10 mouse cellular contexts compared by ENCODE assay signal in genomic region chr5:134785691-134786371, GRCm38 (mm10). TPM values are rescaled to one million over a fixed set of nuclear protein-coding genes. Genes with fewer than 3 reads are reported as not detected.
DNase-seq lines count a peak whose midpoint lies in the region.
"Had no signal": no experiment of that assay in that cellular context is flagged by ENCODE, and none has a peak within 500 bp of the region (broad histone marks: within the 10 kb centered on the region; RNA-seq: fewer than 3 reads in every experiment).

No protein-coding gene starts in this region.

- 0 out of 2 replicates have a peak overlapping the region, but pooled peaks have one; percentile 22 for H3K4me3 ChIP-seq in midbrain, embryonic 10.5 days

- peaks cover 9% of the 10 kb centered on the region for H3K4me1 ChIP-seq in midbrain, embryonic 10.5 days

- peak overlapping the region; percentile 81 for H3K27ac ChIP-seq in midbrain, embryonic 10.5 days (replicated peaks)
- H3K27ac ChIP-seq: kidney, postnatal 0 days had no signal

- no peaks in the 10 kb centered on the region for H3K36me3 ChIP-seq in midbrain, embryonic 10.5 days

- peak; percentile 26 to 56 for DNase-seq in heart, adult 18-20 months
- no peak for DNase-seq in heart, adult 8-10 months (ENCODE audit: low spot score)
- peak; percentile 49 for DNase-seq in R1 (ENCODE audit: low read depth, low spot score)
- DNase-seq in gastrocnemius, postnatal 25 days: peak; percentile 34
- peak; percentile 41 for DNase-seq in midbrain, embryonic 10.5 days (ENCODE audit: low spot score)
- no peak for DNase-seq in frontal cortex, postnatal 36 days (ENCODE audit: low spot score in 2 of 2)
- DNase-seq in layer of hippocampus, adult 11-12 months (ENCODE audit: low spot score): no peak
- DNase-seq in adipocyte (ENCODE audit: low spot score): no peak
- DNase-seq: cerebellum, adult 11-12 months had no signal

- WGBS in midbrain, embryonic 10.5 days: 47% methylated on average over 25 of the region's 25 CpGs

- H3K9me3 ChIP-seq in midbrain, embryonic 10.5 days (replicated peaks): peaks cover 3% of the 10 kb centered on the region; the same call in 1 of the 2 replicates

- H3K27me3 ChIP-seq in midbrain, embryonic 10.5 days (ENCODE audit: low read depth, poor library complexity, severe bottlenecking): no peaks in the 10 kb centered on the region

RNA-seq across cellular contexts. Expression of gene Eln, which starts 38.7 kb away (rescaled TPM):
- total RNA-seq in heart, adult 18-20 months (2021): 10 to 100 TPM; 26.0 to 26.7 TPM
- total RNA-seq in heart, adult 8-10 months (2022): 10 to 100 TPM; 14.7 to 26.2 (median 17.6) TPM
- 100 to 1,000 TPM in 1 of 2 experiments, 10 to 100 TPM in 1; 72.9 to 155 TPM for total RNA-seq in gastrocnemius, postnatal 25 days (2021)
- 0.88 and 2.0 TPM in 2 replicates for polyA plus RNA-seq in midbrain, embryonic 10.5 days (2016; fragmentation: Nextera tagmentation; extraction: Ambion mirVana)

Comparison
In these comparisons a context has a peak if more than half of its experiments do, and no peak if none do; other contexts are left out.
1. DNase-seq: peak in heart, adult 18-20 months (2 of 2), R1 (single experiment), gastrocnemius, postnatal 25 days (single experiment) and midbrain, embryonic 10.5 days (single experiment); none in heart, adult 8-10 months (single experiment), frontal cortex, postnatal 36 days (0 of 2), layer of hippocampus, adult 11-12 months (single experiment) and adipocyte (single experiment).